Mouse (Mus musculus): Measurements from ENCODE around the gene Rad51ap1.

GRCm38 (mm10) chr6:126907876-126908275, 31.5 kb downstream of the Rad51ap1 start:
- TF ChIP-seq EP300 (IDR thresholded peaks at IDR 0.05; ENCODE audit: low read depth) (no peak), CTCF (IDR thresholded peaks at IDR 0.05; ENCODE audit: low read depth) (no peak)
